Mouse (Mus musculus) Muller cell, postnatal 12 days (primary cell): ENCODE data around the gene Gm49395.
A peak's percentile ranks its signal among the peaks of the same experiment; 100 is the strongest.

ENCODE experiments used
- DNase-seq: peaks from one replicate; pipeline ENCODE4 v3.0.0-alpha.2; 2015; ENCODE audit errors: inconsistent ontology term

Gene Gm49395

DNA sequence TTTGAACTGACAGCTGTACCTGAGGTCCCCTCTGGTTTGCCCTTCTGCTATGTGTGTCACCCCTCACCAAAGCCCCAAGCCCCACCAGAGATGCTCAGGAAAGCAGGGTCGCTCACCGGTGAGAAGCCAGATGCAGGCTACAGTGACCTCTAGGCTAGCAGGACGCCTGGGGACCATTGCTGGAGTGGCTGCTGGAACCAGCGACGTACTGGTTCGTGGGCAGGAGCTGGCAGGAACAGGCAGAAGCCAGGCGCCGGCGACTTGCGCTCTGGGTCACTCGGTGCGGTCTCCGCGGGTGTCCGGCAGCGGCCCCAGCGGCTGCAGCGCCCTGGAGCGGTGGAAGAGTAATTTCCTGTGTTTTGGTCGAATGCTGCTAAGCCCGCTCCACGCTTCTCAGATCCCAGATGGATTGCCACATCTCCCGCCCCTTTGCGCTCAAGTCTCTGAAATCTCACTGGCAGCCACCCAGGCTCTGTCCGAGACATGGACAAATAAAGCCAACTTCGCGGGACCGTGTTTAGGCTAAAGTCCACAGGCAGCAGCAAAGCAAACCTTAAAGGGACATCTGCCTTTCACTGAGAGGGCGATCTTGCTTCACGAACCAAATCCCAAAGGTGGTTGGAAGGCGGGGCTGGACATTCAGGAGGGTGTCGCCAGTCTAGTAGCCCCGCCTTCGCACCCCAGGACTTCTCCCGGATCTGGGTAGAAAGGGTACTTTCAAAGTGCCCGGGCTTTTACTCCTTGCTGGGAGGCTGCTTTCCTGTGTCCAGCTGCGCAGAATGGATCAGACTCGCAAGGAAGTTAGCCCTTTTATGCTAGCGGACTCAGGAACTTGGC, at the start of gene Gm49395, which contains the start of gene Itga1:
Gene Gm49395 (minus strand): TSS at position 567 of the 837 bp plus-strand sequence.
Gene Itga1 (minus strand): TSS at position 610 of the 837 bp plus-strand sequence.
- DNase-seq: peak; percentile 85

DNA sequence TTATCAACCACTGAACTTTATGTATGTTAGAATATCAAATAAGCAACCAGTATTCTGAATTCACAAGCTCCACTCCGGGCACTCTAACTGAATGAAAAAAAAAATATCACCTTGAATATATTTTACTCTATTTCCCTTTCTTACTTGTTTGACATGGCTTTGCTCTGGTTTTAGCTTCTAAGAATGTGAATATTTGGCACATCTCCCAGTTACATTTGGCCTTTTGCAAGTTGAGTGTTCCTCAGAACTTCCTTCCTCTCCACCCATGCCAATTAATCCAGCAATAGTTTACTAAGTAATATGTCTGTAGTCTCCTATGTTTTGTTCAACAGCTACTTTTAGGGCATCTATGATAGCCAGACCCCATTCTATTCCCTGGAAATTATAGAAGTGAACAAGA, 48.9 kb upstream of the Gm49395 start:
- no peak for DNase-seq

DNA sequence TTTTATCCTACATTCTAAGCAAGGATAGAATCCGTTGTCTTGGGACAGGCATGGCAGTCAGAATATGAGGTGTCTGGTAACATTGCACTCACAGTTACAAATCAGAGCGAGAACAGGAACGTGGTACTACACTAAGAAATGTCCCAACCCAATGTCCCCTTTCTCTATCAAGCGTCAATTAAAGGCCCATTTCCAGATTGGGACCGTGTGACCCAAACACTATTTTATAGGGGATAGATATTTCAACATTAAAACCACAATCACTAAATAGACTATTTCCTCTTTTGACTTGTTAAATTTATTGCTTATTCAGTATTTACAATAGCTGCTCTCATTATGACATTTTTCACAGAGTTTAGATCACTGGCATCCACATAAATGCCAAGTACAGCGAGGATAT, 48.1 kb upstream of the Gm49395 start:
- DNase-seq: no peak

DNA sequence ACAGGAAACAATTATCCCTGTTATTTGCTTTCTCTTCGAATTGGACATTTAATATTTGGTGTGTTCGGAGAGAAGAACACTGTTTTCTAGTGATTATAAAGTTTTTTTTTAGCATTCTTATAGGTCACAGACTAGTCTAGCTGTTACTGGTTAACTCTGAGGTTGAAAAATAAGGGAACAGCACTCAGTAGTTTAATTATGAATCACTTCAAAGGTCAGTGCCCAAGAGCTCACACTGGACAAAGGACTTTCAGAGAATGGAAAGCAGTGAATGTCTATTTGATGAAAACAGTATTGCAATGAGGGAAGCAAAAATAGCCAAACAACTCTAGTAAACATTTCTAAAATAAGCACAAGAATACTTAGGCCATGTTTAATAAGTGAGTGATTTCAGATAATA, 41.9 kb upstream of the Gm49395 start:
- no peak for DNase-seq

DNA sequence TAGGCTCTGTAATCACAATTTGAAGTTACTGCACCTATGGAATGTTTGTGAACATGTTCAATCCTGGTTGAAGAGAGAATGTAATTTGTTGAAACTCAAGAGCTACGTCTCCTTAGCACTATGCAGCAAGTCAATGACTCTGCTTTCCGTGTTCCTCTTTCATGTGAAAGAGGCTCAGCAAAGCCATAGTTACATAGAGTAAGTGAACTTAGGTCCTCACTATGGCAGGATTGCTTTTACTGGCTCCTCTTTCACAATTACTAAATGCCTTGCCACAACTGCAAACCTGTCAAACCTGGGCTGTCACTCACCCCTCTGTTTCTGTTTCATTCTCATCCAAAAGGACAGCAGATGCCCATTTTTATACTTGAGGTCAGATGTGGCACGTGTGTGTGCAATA, 40.3 kb upstream of the Gm49395 start:
- DNase-seq: no peak

DNA sequence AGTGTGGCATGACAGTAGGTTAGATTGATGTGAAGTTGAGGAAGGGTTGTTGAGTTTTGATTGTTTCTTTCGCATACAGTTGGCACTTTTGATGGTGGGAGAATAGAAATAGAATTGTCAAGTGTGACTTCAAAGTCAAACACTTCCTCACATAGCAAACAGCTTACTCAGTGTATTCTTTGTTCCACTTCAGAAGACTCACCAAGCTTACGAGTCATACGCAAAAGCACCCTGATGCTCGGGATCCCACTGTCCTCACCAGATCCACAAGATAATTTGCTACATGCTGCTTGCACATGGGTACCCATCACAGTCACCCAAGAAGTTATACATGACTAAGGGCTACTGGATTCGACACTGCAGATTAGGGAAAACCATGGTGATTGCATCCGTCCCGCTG, 36.8 kb upstream of the Gm49395 start:
- DNase-seq: peak; percentile 34

DNA sequence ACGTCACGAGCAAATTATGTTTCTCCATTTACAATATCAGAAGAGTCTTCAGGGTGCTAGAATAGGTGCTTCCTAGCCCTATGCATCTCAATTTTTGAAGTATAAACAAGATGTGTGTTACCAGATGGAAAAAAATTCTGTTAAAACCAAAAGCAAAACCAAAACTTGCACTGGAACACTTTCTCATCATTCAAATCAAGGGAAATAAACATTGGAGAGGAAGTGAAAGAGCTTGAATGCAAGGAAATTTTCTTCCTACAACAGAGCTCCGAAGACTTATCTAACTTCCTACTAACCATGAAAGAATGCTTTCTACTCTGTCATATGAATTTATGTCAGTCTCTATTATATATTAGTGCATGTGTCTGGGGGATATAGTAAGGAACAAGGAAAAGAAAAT, 35.0 kb upstream of the Gm49395 start:
- DNase-seq: no peak

DNA sequence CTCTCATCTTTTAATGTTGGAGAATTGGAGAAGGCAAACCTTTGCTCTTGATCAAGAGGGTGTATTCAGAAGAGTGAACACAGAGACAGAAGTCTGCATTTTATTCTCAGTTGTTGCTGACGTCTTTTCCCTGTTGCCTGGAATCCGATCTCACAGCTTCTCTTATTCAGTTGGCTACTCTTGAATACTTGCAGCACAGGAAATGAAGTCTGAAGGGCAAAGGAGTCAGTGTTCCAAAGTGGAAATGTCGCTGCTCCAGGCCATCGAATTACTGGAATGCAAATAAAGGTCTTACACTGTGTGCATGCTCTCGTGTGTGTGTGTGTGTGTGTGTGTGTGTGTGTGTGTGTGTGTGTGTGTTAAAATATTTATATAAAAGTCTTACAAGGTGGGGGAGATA, 30.7 kb upstream of the Gm49395 start:
- peak; percentile 51 for DNase-seq

DNA sequence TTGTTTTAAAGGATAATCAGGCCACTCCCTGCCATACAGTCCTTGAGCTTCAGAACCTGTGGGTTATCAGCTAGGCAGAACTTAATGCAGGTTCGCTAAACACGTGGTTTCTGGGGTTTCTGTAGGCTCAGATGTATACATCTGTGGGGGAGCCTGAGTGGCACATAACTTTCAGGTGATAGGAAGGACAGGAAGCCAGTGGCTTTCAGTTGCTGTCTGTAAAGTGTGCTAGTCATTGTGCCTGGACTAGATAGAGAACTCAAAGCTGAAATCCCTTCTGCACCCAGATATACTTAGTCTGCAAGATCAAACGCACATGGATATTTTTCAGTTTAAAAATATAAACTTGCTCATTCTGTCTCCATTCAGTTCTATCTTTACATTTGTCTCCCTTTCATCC, 29.7 kb upstream of the Gm49395 start:
- DNase-seq: no peak

DNA sequence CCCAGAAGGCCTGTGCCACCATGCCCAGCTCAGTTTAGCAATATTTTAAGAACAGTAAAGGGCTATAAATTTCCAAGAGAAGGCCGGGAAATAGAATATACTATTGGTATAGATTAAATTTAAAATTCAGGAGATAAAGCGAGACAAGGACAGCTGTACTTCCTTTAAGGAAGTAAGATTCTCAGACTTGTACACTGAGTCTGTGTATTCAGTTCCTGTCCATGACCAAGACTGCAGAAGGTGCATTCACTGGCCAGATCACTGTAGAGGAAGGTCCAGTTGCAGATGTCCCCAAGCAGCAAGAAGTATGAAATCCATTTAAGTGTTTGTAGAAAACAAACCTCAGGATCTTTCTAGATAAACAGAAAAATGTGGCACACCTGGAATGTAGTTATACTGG, 28.3 kb upstream of the Gm49395 start:
- DNase-seq: no peak

DNA sequence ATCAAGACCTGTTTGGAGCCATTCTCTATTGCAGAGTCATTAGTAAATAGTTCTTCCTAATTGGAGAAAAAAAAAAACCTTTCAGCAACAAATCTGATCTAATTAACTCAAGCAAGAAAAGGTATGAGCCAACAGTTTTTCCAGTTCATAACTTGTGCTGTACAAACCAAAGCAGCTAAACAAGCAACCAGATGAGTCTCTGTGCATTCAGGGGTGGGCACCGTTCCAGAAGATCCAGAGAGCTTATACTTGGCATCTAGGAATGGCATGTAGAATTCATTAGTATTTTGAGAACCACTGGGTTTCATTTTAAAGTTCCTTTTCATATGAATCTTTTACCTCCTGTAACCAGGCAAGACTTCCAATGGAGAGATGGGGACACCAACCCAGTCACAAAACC, 26.1 kb upstream of the Gm49395 start:
- DNase-seq: peak; percentile 84

DNA sequence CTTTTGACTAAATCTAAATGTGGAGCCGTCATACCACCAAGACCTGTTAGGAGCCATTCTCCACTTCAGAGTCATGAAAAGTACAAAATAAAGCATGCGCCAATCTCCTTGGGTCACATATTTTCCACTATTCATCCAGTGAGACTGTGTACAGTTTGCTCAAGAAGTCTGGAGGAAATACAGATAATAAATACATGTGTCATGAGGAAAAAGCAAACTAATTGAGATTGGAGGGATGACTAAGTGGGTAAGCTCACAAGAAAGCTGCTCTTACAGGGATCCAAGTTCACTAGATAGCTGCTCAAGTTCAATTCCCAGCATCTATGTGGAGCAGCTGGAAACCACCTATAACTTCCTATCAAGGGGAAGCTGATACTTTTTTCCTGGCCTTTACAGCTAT, 24.8 kb upstream of the Gm49395 start:
- DNase-seq: no peak

DNA sequence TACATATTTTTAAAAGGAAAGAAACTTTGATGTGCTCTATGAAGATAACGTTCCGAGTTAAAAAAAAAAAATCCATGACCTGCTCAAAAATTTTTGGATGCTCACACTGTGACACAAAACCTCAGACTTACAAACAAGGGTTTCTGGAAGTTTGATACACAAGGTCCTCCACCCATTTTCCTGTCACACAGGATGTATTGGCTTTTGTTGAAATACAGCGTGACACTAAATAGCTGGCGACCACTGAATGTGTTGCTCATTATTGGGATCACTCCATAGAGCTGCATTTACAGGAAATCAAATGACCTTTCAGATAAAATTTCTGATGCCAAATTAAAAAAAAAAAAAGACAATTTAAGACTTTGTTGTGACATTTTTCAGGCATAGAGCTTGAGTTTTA, 23.4 kb upstream of the Gm49395 start:
- DNase-seq: no peak

DNA sequence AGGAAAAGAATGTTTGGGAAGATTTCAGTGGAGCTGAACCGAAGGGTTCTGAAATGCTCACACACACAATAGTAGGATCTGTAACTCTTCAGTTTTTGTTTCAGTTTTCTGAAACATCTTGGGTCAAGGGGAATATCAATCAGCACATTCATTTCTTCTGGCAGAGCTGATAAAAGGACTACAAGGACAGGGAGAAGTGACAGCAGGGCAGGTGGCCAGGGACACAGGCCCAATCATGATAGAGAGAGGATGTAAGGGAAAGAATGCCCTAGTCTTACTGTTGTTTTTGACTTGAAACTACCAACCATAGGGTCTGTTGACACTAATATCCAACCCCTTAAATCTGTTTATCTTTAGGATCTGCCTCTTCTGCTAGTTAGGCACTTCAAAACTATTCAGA, 22.8 kb upstream of the Gm49395 start:
- no peak for DNase-seq

DNA sequence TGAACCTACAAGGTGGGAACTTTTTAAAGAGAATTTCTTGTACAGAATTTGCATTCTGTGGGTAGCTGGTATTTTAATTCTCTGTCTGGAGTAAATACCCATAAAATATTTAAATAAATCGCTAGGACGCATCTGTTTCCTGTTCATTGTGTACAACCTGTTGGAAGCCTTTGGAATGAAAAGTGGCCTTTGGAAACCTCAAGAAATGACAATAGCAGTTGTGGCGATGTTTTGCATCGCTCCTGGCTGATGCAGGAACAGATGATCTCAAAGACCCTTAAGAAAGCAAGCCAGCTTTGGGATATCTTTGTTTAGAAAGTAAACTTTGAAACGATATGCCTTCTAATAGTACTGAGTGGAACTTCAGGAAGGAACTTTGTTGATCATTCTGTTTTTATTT, 17.0 kb upstream of the Gm49395 start:
- DNase-seq: no peak

DNA sequence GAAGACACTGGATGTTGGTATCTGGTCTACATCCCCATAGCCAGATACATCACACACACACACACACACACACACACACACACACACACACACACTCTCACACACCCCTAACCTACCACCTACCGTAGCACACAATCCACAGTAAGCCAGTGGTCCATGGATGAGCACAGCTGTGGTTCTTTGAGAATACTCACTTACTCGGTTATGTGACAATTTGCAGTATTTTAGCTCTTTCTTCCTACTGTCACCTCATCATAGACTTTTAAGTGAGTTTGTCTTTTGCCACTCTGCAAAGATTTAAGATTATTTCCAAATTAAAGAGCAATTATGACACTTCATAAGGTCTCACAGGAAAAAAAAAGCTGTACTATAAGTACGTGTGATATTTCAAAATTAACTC, 16.5 kb upstream of the Gm49395 start:
- DNase-seq: no peak

DNA sequence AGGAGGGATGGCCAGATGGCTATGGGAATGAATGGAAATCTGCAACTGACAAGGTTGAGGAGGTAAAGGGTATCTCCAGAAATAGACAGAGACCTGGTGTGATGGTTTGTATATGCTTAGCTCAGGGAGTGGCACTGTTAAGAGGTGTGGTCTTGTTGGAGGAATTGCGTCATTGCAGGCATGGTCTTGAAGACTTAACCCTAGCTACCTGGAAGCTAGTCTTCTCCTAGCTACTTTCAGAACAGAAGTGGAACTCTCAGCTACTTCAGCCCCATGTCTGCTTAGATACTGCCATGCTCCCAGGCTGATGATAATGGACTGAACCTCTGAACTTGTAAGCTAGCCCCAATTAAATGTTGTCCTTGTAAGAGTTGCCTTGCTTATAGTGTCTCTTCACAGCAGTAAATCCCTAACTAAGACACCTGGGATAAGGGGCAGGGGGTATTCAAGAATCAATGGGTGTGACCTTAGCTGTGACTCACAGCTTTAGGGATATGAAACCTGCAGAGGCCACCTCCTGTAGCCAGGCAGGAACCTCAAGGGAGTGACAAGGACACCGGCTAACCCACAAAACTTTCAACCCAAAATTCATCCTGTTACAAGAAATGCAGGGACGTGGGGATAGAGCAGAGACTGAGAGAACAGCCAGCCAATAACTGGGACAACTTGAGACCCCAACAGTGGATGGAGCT, 15.4 kb upstream of the Gm49395 start:
- no peak for DNase-seq

DNA sequence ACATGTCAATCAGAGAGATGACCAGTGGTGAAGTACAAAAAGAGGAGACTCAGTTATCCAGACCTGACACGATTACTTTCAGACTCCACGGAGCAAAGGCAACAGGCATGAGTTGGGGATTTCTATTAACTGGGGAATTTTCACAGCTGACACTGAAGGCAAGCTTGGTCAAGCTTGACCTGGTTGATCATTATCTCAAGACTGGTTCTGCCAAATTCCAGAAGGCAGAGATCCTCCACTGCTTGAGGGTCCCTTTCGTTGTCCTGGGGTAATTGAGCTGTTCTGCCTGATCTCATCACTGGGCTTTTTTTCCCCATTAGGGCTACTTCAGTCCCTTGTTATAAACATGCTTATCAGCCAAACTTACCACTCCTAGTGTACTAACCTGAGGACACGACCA, 7.9 kb upstream of the Gm49395 start:
- no peak for DNase-seq

DNA sequence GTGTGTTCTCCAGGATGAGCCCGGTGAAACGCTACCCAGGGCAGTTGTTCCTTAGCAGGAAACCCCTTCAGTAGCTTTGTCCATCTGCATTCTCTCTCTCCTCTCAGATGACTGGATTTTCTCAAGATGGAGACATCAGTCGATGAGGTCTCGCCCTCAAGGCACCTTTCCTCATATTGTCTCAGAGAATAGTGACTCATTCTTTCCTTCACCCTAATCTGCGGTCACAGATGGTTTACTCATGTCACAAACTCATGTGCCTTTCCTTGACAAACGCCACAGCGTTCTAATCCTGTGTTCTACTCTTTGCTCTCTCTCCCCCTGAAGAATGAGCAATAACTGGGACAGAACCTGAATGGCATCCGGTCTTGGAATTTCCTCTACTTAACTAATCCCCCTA, 5.7 kb upstream of the Gm49395 start:
- DNase-seq: no peak

DNA sequence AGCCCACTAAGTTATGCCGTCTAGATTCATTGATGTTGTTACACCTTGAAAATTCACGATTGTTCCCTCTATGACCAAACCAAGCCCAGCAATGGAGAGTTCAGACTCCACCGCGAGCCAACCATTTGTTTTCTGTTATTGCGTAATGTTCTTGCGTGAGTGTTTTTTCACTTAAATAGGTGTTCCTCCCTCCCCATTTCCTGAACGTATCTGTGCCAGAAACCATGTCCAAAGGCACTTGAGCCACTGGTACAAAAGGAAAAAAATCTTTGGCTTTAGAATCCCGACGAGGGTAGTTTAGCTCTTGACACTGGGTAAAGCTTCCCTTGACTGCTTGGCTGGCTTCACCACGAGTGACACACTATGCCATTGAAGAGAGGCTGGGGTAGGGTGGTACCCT, 4.5 kb upstream of the Gm49395 start:
- no peak for DNase-seq

DNA sequence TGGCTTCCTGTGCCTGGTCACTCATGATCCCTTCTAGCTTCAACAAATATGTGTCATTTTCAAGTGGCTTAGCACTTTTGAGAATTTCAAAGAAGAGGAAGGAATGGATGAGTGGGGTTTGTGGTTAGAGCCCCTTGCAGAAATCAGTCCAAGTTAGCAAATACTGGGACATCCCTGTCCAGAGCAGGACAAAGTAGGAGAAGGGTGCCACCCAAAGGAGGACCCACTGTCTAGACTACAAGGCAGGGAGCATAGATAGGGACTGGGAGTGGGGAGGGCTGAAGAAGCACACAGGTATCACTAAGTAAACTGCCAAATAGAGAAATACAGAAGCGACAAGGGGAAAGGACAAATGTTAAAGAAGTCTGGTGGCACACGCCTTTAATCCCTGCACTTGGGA, 1.0 kb upstream of the Gm49395 start:
- DNase-seq: no peak

DNA sequence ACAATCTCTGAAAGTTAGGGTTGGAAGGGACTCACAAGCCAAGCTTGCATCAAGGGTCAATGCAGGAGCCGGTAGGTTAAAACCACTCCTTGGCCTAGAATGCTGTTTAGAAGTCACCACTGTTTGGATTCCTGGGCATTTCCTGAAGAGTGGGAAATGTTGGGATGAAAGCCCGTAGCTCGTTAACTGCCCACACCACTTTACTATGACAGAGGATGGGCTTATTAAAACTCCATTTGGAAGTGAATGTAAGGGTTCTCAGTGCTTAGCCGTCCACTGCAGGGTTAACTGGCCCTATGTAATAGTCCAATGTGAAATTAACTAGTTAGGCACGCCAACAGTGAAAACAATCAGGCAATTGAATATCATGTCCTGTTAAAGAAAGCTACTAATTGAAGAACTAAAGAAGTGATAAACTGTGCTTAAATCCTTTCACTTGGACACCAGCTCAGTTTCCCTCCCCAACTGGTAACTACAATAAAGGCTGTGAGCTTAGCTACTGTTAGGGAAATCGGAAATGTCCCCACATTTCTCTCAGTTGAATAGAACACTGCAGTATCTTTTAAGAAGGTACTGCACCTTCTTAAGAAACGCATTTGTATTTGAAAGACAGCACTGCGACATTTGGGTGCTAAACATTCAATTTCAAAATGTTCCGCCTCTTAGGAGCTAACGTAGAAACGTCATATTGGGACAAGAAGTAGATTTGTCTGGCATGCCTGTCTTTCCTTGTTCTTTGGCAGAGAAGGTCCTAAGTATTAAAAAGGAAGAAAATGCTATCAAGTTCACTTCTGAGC, 1.1 kb downstream of the Gm49395 start:
- DNase-seq: peak; percentile 25

DNA sequence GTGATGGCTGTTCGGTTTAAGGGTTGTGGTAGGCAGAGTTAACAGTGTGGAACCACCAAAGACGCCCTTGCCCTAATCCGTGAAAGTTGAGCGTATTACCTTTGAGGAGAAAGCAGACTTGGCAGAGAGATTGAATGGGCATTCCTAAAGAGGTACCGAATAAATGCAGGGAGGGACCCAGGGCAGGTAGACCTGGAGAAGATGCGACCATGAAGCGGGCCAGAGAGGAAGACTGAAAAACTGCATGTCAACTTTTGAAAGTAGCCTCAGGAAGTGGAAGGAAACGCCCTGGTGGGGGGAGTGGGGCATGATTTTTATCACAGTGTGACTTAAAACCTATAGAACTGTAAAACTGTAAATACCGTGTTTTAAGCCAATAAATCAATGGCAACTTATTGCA, 2.3 kb downstream of the Gm49395 start:
- no peak for DNase-seq
